Mouse (Mus musculus) ES-Bruce4 (cell line): ENCODE results near the gene Atxn7l1. TPM values are rescaled to one million over a fixed set of nuclear protein-coding genes. Genes with fewer than 3 reads are reported as not detected.
"Not testable (repeated sequence)": the region's sequence is repeated elsewhere in the genome, so short reads cannot be mapped to it uniquely, and the experiment has no call there.

Experiments
- H3K27ac ChIP-seq: 2 replicates; pipeline ENCODE4 v1.5.1; 2012; ENCODE audit warnings: low read length, inconsistent platforms; ENCODE audit not compliant: insufficient read depth
- H3K27me3 ChIP-seq: 2 replicates; pipeline ENCODE4 v1.6.1; 2012; ENCODE audit warnings: mild to moderate bottlenecking, low read length, inconsistent platforms; ENCODE audit not compliant: control insufficient read depth, poor library complexity, insufficient read depth, severe bottlenecking
- H3K36me3 ChIP-seq: 2 replicates; pipeline ENCODE4 v1.6.1; 2012; ENCODE audit warnings: inconsistent platforms, mild to moderate bottlenecking, low read length, moderate library complexity; ENCODE audit not compliant: control insufficient read depth, poor library complexity, insufficient read depth, severe bottlenecking
- H3K4me1 ChIP-seq: one replicate; pipeline ENCODE4 v1.8.1; 2011; ENCODE audit warnings: low read length; ENCODE audit not compliant: control insufficient read depth, insufficient read depth
- H3K4me3 ChIP-seq: 2 replicates; pipeline ENCODE4 v1.5.1; 2011; ENCODE audit warnings: low read depth, mild to moderate bottlenecking, low read length
- H3K9ac ChIP-seq: 2 replicates; pipeline ENCODE4 v1.6.1; 2012; ENCODE audit warnings: low read depth, mild to moderate bottlenecking, inconsistent platforms; ENCODE audit not compliant: poor library complexity, severe bottlenecking
- H3K9me3 ChIP-seq: replicated peaks from 2 replicates; pipeline ENCODE4 v1.6.1; 2012; ENCODE audit warnings: mild to moderate bottlenecking, low read length, inconsistent platforms; ENCODE audit not compliant: control insufficient read depth, poor library complexity, insufficient read depth, severe bottlenecking
- CTCF ChIP-seq: IDR thresholded peaks from one replicate; pipeline ENCODE4 v1.8.1; 2011; ENCODE audit warnings: low read depth, low read length
- EP300 ChIP-seq: IDR thresholded peaks from 2 replicates; pipeline ENCODE4 v1.6.1; 2011; ENCODE audit warnings: low read depth, low read length; ENCODE audit not compliant: insufficient read depth
- POLR2A ChIP-seq: IDR thresholded peaks from one replicate; pipeline ENCODE4 v1.8.1; 2011; ENCODE audit warnings: low read length; ENCODE audit not compliant: insufficient read depth
- polyA plus RNA-seq: library from polyadenylated mRNA; stranded (reverse); fragments of >200 nt; gene quantifications from 2 replicates; pipeline ENCODE4 v1.2.4, GENCODE M21; 2011; ENCODE audit warnings: low read depth; ENCODE audit not compliant: missing spikeins, insufficient read depth, insufficient read length

Atxn7l1 gene
- polyA plus RNA-seq, 1 experiment, result 16.1 TPM

DNA sequence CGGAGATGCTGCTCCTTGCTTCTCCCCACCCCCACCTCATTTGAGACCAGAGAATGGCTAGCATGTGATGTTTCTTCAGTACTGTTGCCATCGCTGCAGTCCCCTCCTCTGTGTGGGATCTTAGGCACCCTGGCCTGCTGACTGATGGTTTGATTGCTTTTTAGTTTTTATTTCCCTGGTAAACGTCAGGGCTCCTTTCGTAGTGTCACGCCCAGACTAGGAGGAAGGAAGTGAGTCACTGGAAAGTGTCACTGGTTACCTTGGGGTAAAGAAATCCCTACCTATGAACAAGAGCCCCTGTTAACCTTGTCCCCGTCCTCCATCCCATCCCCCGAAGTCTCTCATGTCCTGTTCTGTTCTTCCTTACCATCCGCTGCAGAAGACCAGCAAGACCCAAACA is 10.8 kb downstream of the Atxn7l1 start:
- TF ChIP-seq EP300 (no peak), POLR2A (no peak), CTCF (no peak)
- H3K9ac ChIP-seq, result no peak overlapping the region
- H3K27ac ChIP-seq, result no peak overlapping the region
- no peaks in the 10 kb centered on the region for H3K36me3 ChIP-seq
- no peaks in the 10 kb centered on the region for H3K9me3 ChIP-seq
- no peaks in the 10 kb centered on the region for H3K27me3 ChIP-seq
- no peak overlapping the region for H3K4me3 ChIP-seq
- H3K4me1 ChIP-seq, result no peaks in the 10 kb centered on the region

DNA sequence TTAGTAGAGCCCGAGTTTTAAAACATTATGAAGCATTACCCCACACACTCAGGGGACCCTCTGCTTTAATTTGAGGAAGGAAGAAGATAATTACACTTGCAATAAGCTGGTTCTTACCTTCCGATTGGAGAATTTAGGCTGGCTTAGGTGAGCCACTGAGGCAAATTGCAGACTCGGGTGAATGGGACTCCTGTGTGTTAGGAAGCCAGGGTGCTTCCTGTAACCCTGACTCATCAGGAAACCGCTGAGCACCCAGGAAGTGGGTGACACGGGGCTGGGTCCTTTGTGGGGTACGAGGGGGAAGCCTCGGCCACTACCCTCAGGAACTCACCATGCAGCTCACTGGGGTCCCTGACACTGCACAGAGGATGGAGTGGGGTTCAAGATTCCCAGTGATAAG is 12.9 kb downstream of the Atxn7l1 start:
- no peaks in the 10 kb centered on the region for H3K9me3 ChIP-seq
- no peaks in the 10 kb centered on the region for H3K27me3 ChIP-seq
- no peak overlapping the region for H3K9ac ChIP-seq
- H3K4me3 ChIP-seq, result no peak overlapping the region
- no peaks in the 10 kb centered on the region for H3K4me1 ChIP-seq
- no peak overlapping the region for H3K27ac ChIP-seq
- H3K36me3 ChIP-seq, result no peaks in the 10 kb centered on the region
- no peak for TF ChIP-seq EP300
- no peak for TF ChIP-seq POLR2A
- TF ChIP-seq CTCF, result no peak

DNA sequence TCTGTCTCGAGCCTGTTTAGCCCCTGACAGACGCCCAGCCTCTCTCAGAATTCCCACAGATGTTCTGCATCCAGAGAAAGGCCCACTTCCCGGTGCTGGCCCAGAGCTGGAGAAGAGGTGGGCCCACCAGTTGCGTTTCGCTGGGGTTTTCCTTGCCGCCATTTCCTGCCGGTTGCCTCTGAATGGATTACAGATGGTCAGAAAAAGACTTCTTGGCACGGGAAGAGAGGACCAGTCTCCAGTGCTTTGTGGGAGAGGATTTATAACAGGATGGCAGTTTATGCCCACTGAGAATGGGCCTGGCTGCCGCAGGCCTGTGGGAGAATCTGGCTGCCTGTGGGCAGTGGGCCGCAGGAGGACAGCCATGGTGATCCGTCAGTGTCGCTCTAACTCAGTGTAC is 15.0 kb downstream of the Atxn7l1 start:
- TF ChIP-seq EP300 (no peak), CTCF (no peak), POLR2A (no peak)
- Histone ChIP-seq H3K4me3 (peak overlapping the region; percentile 16; the same call in 1 of the 2 replicates), H3K36me3 (no peaks in the 10 kb centered on the region), H3K27me3 (no peaks in the 10 kb centered on the region), H3K9me3 (no peaks in the 10 kb centered on the region), H3K27ac (no peak overlapping the region), H3K9ac (peak overlapping the region; percentile 45; the same call in 1 of the 2 replicates), H3K4me1 (no peaks in the 10 kb centered on the region)

DNA sequence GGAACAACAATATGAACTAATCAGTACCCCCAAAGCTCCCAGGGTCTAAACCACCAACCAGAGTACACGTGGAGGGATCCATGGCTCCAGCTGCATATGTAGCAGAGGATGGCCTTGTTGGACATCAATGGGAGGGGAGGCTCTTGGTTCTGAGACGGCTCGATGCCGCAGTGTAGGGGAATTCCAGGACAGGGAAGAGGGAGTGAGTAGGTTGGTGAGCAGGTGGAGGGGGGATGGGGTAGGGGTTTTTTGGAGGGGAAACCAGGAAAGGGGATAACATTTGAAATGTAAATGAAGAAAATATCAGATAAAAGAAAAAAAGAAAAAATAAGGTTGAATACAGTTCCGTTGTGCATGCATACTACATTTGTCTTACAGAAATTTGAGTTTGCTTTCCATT is 16.5 kb downstream of the Atxn7l1 start:
- H3K9ac ChIP-seq, H3K4me1 ChIP-seq, H3K27me3 ChIP-seq, H3K36me3 ChIP-seq, H3K27ac ChIP-seq, H3K9me3 ChIP-seq, H3K4me3 ChIP-seq: not testable (repeated sequence)

DNA sequence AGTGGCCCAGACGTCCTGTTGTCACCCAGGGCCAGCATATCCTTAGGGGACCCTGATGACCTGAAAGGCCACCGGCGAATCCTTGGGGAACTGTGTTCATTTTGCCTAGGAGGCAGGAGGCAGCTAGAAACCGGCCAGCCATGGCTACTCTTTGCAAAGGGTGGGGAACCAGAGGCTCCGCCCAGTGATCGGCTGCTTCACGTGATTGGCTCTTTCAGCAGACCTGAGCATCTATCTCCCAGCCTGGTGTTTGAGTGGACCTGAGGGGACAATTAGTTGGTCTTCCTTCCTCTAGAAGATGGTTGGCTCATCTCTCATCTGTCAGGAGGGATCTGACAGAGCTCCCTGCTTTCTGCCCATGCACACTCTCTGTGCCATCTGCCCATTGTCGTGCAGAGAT is 19.2 kb downstream of the Atxn7l1 start:
- Histone ChIP-seq H3K4me1 (no peaks in the 10 kb centered on the region), H3K4me3 (no peak overlapping the region), H3K9ac (no peak overlapping the region), H3K27me3 (no peaks in the 10 kb centered on the region), H3K9me3 (no peaks in the 10 kb centered on the region), H3K27ac (no peak overlapping the region), H3K36me3 (no peaks in the 10 kb centered on the region)
- no peak for TF ChIP-seq EP300
- no peak for TF ChIP-seq CTCF
- TF ChIP-seq POLR2A, result no peak

DNA sequence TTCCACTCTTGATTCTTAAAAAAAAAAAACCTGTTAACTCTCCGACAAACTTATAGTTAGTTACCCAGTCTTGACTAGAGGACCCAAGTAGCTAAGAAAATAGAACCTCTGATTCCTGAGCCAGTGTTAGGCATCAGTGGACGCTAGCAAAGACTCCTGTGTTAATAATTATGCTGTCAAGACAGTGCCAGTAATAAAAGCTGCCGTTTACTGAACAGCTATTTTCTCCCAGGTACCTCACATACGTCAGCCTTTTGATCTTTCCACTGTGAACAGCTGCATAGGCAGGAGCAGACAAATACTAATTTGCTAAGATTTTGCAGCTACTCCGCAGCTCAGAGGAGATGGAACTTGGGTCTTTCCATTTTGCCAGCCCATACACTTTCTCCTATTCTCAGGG is 20.1 kb downstream of the Atxn7l1 start:
- no peaks in the 10 kb centered on the region for H3K36me3 ChIP-seq
- H3K27me3 ChIP-seq, result no peaks in the 10 kb centered on the region
- no peak overlapping the region for H3K4me3 ChIP-seq

DNA sequence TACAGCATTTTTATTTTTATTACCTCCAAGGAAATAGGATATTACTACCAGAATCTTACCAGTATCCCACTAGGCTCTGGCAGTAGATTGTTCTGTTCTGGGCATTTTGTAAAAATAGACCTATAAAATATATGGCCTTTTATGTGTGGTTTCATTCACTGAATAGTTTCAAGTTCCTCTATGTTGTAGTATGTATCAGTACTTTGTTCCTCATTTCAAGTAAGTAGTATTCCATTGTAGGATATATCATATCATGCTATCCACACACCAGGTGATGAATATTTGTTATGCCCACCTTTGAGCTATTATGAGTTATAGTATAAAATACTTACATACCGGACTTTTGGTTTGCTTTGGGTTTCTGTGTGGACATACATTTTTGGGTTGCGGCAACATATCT is 21.0 kb downstream of the Atxn7l1 start:
- Histone ChIP-seq H3K36me3 (no peaks in the 10 kb centered on the region), H3K27ac (no peak overlapping the region), H3K4me1 (no peaks in the 10 kb centered on the region), H3K4me3 (no peak overlapping the region), H3K27me3 (no peaks in the 10 kb centered on the region), H3K9ac (no peak overlapping the region), H3K9me3 (no peaks in the 10 kb centered on the region)
- no peak for TF ChIP-seq EP300
- no peak for TF ChIP-seq POLR2A
- no peak for TF ChIP-seq CTCF

More for the DNA sequence above, 20.1 kb downstream of the Atxn7l1 start:
- Histone ChIP-seq H3K27ac (no peak overlapping the region), H3K9me3 (no peaks in the 10 kb centered on the region), H3K4me1 (no peaks in the 10 kb centered on the region), H3K9ac (no peak overlapping the region)
- TF ChIP-seq EP300 (no peak), CTCF (no peak), POLR2A (no peak)
